Comparison of ENCODE assay signal across 7 mouse cellular contexts in the genomic region with DNA sequence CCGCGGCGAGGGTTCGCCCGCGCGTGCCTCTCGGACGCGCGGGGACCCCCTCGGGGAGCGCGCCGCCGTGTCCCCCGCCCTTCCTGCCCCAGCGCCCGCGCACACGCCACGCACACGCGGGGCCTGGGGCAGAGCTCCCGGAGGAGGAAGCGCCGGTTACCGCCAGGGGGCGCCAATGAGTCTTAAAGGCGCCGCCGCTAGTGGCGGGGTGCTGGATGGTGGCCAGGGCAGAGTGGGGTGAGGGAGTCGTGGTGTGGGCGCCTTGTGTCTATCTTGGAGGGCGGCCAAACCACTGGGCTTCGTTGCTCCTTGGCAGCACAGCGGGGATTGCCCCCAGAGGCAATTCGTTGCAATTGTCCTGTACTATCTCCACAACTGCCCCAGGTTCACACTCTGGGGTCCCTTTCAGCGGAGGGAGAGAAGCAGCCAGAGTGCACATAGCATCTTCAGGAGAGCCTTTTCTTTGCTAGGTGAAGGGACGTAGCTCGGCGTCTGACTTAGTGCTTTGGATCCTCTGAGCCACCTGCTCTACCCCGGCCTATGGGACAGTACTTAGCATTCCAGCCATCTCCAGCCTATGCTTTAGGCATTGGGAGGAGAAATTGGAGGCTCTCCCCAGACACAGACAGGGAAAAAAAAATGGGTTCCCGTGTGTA. TPM values are rescaled to one million over a fixed set of nuclear protein-coding genes. Genes with fewer than 3 reads are reported as not detected.
A peak's percentile ranks its signal among the peaks of the same experiment; 100 is the strongest.
DNase-seq lines count a peak whose midpoint lies in the region; ATAC-seq and TF ChIP-seq lines count a peak whose summit lies in the region.

No protein-coding gene starts in this region.

- 0 out of 2 replicates have a peak, but pooled peaks cover 4% of the 10 kb centered on the region for H3K36me3 ChIP-seq in embryonic facial prominence, embryonic 10.5 days (replicated peaks)
- H3K36me3 ChIP-seq in limb, embryonic 11.5 days (ENCODE audit: control insufficient read depth, insufficient read depth, low read length): no peaks in the 10 kb centered on the region
- no peaks in the 10 kb centered on the region for H3K36me3 ChIP-seq in midbrain, embryonic 13.5 days
- H3K36me3 ChIP-seq in small intestine, adult 2 months (ENCODE audit: control insufficient read depth, insufficient read depth, low read length): no peaks in the 10 kb centered on the region

- WGBS in embryonic facial prominence, embryonic 10.5 days: 3% methylated on average over 34 of the region's 45 CpGs
- WGBS in limb, embryonic 11.5 days: 3% methylated on average over 45 of the region's 45 CpGs
- WGBS in midbrain, embryonic 13.5 days: 2% methylated on average over 40 of the region's 45 CpGs
- 3% methylated on average over 45 of the region's 45 CpGs for WGBS in small intestine, adult 2 months

- peak overlapping the region; percentile 88 for H3K27ac ChIP-seq in embryonic facial prominence, embryonic 10.5 days (replicated peaks)
- H3K27ac ChIP-seq in limb, embryonic 11.5 days (replicated peaks; ENCODE audit: low read depth, low read length): 0 out of 2 replicates have a peak overlapping the region, but pooled peaks have one; percentile 16
- peak overlapping the region; percentile 89 for H3K27ac ChIP-seq in midbrain, embryonic 13.5 days
- H3K27ac ChIP-seq in small intestine, adult 2 months (ENCODE audit: insufficient read depth, low read depth, low read length): peak overlapping the region; percentile 66

- peaks cover 54% of the 10 kb centered on the region for H3K4me1 ChIP-seq in embryonic facial prominence, embryonic 10.5 days
- H3K4me1 ChIP-seq in limb, embryonic 11.5 days (ENCODE audit: control insufficient read depth, insufficient read depth, low read length): peaks cover 6% of the 10 kb centered on the region
- H3K4me1 ChIP-seq in midbrain, embryonic 13.5 days (replicated peaks): peaks cover 38% of the 10 kb centered on the region
- peaks cover 36% of the 10 kb centered on the region for H3K4me1 ChIP-seq in small intestine, adult 2 months (ENCODE audit: control insufficient read depth, insufficient read depth, insufficient read length, low read length)

- TF ChIP-seq CTCF in small intestine, adult 2 months (IDR thresholded peaks at IDR 0.05; ENCODE audit: extremely low read depth, insufficient read length, insufficient replicate concordance, low read depth, low read length): peak; percentile 91

- no peak for TF ChIP-seq POLR2A in small intestine, adult 2 months (IDR thresholded peaks at IDR 0.05; ENCODE audit: low read depth, low read length)

- H3K4me3 ChIP-seq in embryonic facial prominence, embryonic 10.5 days: peak overlapping the region; percentile 77
- H3K4me3 ChIP-seq in limb, embryonic 11.5 days (ENCODE audit: low read depth, low read length): peak overlapping the region; percentile 67
- H3K4me3 ChIP-seq in midbrain, embryonic 13.5 days (replicated peaks): peak overlapping the region; percentile 75
- peak overlapping the region; percentile 85 for H3K4me3 ChIP-seq in small intestine, adult 2 months (ENCODE audit: low read depth, low read length)

- peak overlapping the region; percentile 93 for H3K4me2 ChIP-seq in limb, embryonic 11.5 days (ENCODE audit: low read depth, severe bottlenecking)
- H3K4me2 ChIP-seq in midbrain, embryonic 13.5 days (replicated peaks): peak overlapping the region; percentile 89

- peak; percentile 94 for DNase-seq in adrenal gland, postnatal 10 days
- peak; percentile 87 for DNase-seq in embryonic facial prominence, embryonic 10.5 days (ENCODE audit: low spot score)
- peak; percentile 98 for DNase-seq in heart, adult 11 months
- peak; percentile 85 for DNase-seq in kidney, adult 18-20 months
- DNase-seq in limb, embryonic 11.5 days (ENCODE audit: low spot score): peak; percentile 87

- peaks cover 20% of the 10 kb centered on the region for H3K27me3 ChIP-seq in embryonic facial prominence, embryonic 10.5 days (replicated peaks; ENCODE audit: low read depth, poor library complexity, severe bottlenecking)
- H3K27me3 ChIP-seq in limb, embryonic 11.5 days (ENCODE audit: control insufficient read depth, insufficient read depth, low read length): no peaks in the 10 kb centered on the region
- H3K27me3 ChIP-seq in midbrain, embryonic 13.5 days: 0 out of 2 replicates have a peak, but pooled peaks cover 6% of the 10 kb centered on the region
- no peaks in the 10 kb centered on the region for H3K27me3 ChIP-seq in small intestine, adult 2 months (ENCODE audit: control insufficient read depth, insufficient read depth, low read length)

- ATAC-seq in limb, embryonic 11.5 days (ENCODE audit: insufficient number of reproducible peaks, low FRiP score, low TSS enrichment, low read depth): peak; percentile 71
- ATAC-seq in midbrain, embryonic 13.5 days: peak; percentile 82

- no peaks in the 10 kb centered on the region for H3K9me3 ChIP-seq in embryonic facial prominence, embryonic 10.5 days
- no peaks in the 10 kb centered on the region for H3K9me3 ChIP-seq in limb, embryonic 11.5 days (ENCODE audit: control insufficient read depth, low read length)
- H3K9me3 ChIP-seq in midbrain, embryonic 13.5 days: no peaks in the 10 kb centered on the region

- H3K9ac ChIP-seq in limb, embryonic 11.5 days (ENCODE audit: low read length): peak overlapping the region; percentile 76
- H3K9ac ChIP-seq in midbrain, embryonic 13.5 days (replicated peaks): peak overlapping the region; percentile 81

RNA-seq across cellular contexts. Expression of a gene that starts 0.6 kb away (rescaled TPM):
- 10 to 100 TPM; 98.3 to 99.2 TPM for total RNA-seq in adrenal gland, postnatal 10 days (2021)
- 13.7 and 17.7 TPM in 2 replicates for polyA plus RNA-seq in embryonic facial prominence, embryonic 10.5 days (2016; fragmentation: Nextera tagmentation; extraction: Ambion mirVana)
- 7.4 and 7.7 TPM in 2 replicates for polyA plus RNA-seq in limb, embryonic 11.5 days (2014; fragmentation: Nextera tagmentation; extraction: Ambion mirVana)
- polyA plus RNA-seq in midbrain, embryonic 13.5 days (2015; fragmentation: Nextera tagmentation; extraction: Ambion mirVana): 19.7 and 20.7 TPM in 2 replicates
- 104 and 324 TPM in 2 replicates for polyA plus RNA-seq in small intestine, adult 2 months (2012; rRNA removed)

RNA-seq across cellular contexts. Expression of a gene that starts 38.1 kb away (rescaled TPM):
- total RNA-seq in adrenal gland, postnatal 10 days (2021): 1 to 10 TPM; 6.4 to 9.2 TPM
- polyA plus RNA-seq in embryonic facial prominence, embryonic 10.5 days (2016; fragmentation: Nextera tagmentation; extraction: Ambion mirVana): 35.4 and 36.9 TPM in 2 replicates
- 33.9 and 36.2 TPM in 2 replicates for polyA plus RNA-seq in limb, embryonic 11.5 days (2014; fragmentation: Nextera tagmentation; extraction: Ambion mirVana)
- 52.3 and 54.8 TPM in 2 replicates for polyA plus RNA-seq in midbrain, embryonic 13.5 days (2015; fragmentation: Nextera tagmentation; extraction: Ambion mirVana)
- 0.30 and 0.74 TPM in 2 replicates for polyA plus RNA-seq in small intestine, adult 2 months (2012; rRNA removed)

RNA-seq across cellular contexts. Expression of a gene that starts 38.2 kb away (rescaled TPM):
- total RNA-seq in adrenal gland, postnatal 10 days (2021): 1 to 10 TPM; 4.6 to 5.1 TPM
- 9.7 and 11.2 TPM in 2 replicates for polyA plus RNA-seq in embryonic facial prominence, embryonic 10.5 days (2016; fragmentation: Nextera tagmentation; extraction: Ambion mirVana)
- 9.7 and 10.7 TPM in 2 replicates for polyA plus RNA-seq in limb, embryonic 11.5 days (2014; fragmentation: Nextera tagmentation; extraction: Ambion mirVana)
- 12.4 and 13.3 TPM in 2 replicates for polyA plus RNA-seq in midbrain, embryonic 13.5 days (2015; fragmentation: Nextera tagmentation; extraction: Ambion mirVana)
- polyA plus RNA-seq in small intestine, adult 2 months (2012; rRNA removed): 1.7 and 2.4 TPM in 2 replicates

RNA-seq across cellular contexts. Expression of a gene that starts 52.2 kb away (rescaled TPM):
- total RNA-seq in adrenal gland, postnatal 10 days (2021): not detected
- polyA plus RNA-seq in embryonic facial prominence, embryonic 10.5 days (2016; fragmentation: Nextera tagmentation; extraction: Ambion mirVana): not detected in 2 replicates
- 0.40 TPM in 1 of 2 replicates, not detected in the other for polyA plus RNA-seq in limb, embryonic 11.5 days (2014; fragmentation: Nextera tagmentation; extraction: Ambion mirVana)
- polyA plus RNA-seq in midbrain, embryonic 13.5 days (2015; fragmentation: Nextera tagmentation; extraction: Ambion mirVana): not detected in 2 replicates
- polyA plus RNA-seq in small intestine, adult 2 months (2012; rRNA removed): not detected in 2 replicates

RNA-seq across cellular contexts. Expression of a gene that starts 52.3 kb away (rescaled TPM):
- 10 to 100 TPM; 12.7 to 12.9 TPM for total RNA-seq in adrenal gland, postnatal 10 days (2021)
- 49.3 and 53.7 TPM in 2 replicates for polyA plus RNA-seq in embryonic facial prominence, embryonic 10.5 days (2016; fragmentation: Nextera tagmentation; extraction: Ambion mirVana)
- polyA plus RNA-seq in limb, embryonic 11.5 days (2014; fragmentation: Nextera tagmentation; extraction: Ambion mirVana): 43.7 and 43.9 TPM in 2 replicates
- 55.0 and 57.9 TPM in 2 replicates for polyA plus RNA-seq in midbrain, embryonic 13.5 days (2015; fragmentation: Nextera tagmentation; extraction: Ambion mirVana)
- 3.4 and 11.2 TPM in 2 replicates for polyA plus RNA-seq in small intestine, adult 2 months (2012; rRNA removed)

Comparison
In these comparisons a context has a peak if more than half of its experiments do, and no peak if none do; other contexts are left out.
1. Peak in every context shown above with its lines: DNase-seq, ATAC-seq, H3K4me3 ChIP-seq and H3K27ac ChIP-seq.
2. H3K27ac ChIP-seq: peak in every context shown above with its lines; median percentile 89 in midbrain, embryonic 13.5 days; 88 in embryonic facial prominence, embryonic 10.5 days; 66 in small intestine, adult 2 months; 16 in limb, embryonic 11.5 days.
3. RNA of a gene that starts 38.1 kb away (polyA plus RNA-seq): 52.3 to 54.8 TPM in midbrain, embryonic 13.5 days, 35.4 to 36.9 TPM in embryonic facial prominence, embryonic 10.5 days and 33.9 to 36.2 TPM in limb, embryonic 11.5 days; 0.30 to 0.74 TPM in small intestine, adult 2 months; every median in the first group is over 10 times any median in the second.